Mouse (Mus musculus) G1E (cell line): ENCODE measurements around the gene Copb1.

Experiments used
- CTCF ChIP-seq: IDR thresholded peaks from 2 replicates; pipeline ENCODE4 v1.5.1; 2012; ENCODE audit warnings: low read depth, low read length, inconsistent platforms, mixed read lengths
- TAL1 ChIP-seq: conservative IDR thresholded peaks from 2 replicates; pipeline ENCODE4 v1.6.1; 2012; ENCODE audit warnings: low read depth, low read length, inconsistent platforms, mixed read lengths

DNA sequence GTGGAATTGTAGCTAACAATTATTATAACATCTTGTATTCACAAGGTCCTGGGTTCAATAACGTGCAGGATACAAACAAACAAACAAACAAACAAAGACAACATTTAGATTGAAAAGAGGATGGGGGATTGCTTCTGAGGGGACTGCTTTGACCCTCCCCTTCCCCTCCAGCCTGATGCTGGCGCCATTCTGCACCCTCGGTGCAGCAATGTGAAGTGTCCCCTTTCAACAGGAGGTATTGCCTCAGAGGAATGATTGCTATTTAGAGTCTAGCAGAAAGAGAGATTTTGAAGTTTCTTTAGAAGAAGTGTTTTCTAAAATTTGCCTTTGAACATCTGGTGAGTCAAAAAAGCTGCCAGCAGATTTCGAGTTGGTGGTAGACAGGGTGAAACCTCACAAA, 44.7 kb upstream of the Copb1 start:
- TF ChIP-seq CTCF (no peak), TAL1 (no peak)
